ENCODE assay signal across 25 mouse cellular contexts in the genomic region with DNA sequence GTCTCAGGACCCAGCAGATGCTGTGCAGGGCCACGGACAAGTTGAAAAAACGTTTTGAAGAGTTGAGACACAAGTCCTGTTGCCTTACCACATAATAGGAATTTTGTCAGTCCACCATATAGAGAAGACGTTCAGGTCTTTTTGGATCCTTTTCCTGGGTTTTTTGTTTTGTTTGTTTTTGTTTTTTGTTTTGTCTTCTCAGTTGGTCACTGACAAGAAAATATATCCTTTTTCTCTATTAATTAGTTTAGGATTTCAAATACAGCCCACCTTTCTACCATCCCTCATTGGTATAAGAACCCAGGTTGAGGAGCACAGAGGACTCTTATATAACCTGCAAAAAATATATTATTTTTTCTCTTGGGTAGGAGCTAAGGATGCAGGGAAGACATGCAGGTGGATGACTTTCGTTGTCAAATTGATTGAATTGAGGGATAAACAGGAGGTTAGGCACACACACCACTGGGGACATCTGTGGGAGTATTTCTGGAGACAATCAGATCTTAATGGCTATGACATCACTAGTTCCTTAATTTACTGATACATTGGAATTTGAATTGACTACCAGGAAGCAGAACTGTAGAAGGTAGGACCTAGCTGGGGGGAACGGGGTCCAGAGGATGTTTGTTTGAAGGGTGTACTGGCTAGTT.
"Had no signal": no experiment of that assay in that cellular context is flagged by ENCODE, and none has a peak within 500 bp of the region (broad histone marks: within the 10 kb centered on the region; RNA-seq: fewer than 3 reads in every experiment).

No protein-coding gene starts in this region.

- H3K36me3 ChIP-seq: heart, embryonic 10.5 days; heart, embryonic 12.5 days; hindbrain, embryonic 10.5 days; hindbrain, embryonic 12.5 days; intestine, embryonic 15.5 days; limb, embryonic 10.5 days; limb, embryonic 12.5 days; liver, embryonic 13.5 days; liver, embryonic 15.5 days had no signal

- H3K9ac ChIP-seq: heart, embryonic 12.5 days; hindbrain, embryonic 12.5 days; hindbrain, embryonic 14.5 days; intestine, embryonic 15.5 days; limb, embryonic 12.5 days; liver, embryonic 13.5 days; liver, embryonic 15.5 days had no signal

- H3K27me3 ChIP-seq: heart, embryonic 12.5 days; intestine, embryonic 15.5 days; limb, embryonic 12.5 days; liver, embryonic 13.5 days; liver, embryonic 15.5 days had no signal

- H3K4me1 ChIP-seq: heart, embryonic 10.5 days; heart, embryonic 12.5 days; hindbrain, embryonic 12.5 days; intestine, embryonic 15.5 days; liver, embryonic 13.5 days; liver, embryonic 15.5 days had no signal

- DNase-seq: gastrocnemius, postnatal 14 days; gastrocnemius, postnatal 36 days; heart, postnatal 10 days; heart, postnatal 4 days; kidney, adult 18-20 months; kidney, adult 8-10 months; kidney, postnatal 14 days; kidney, postnatal 36 days; layer of hippocampus, adult 9-11 months; layer of hippocampus, postnatal 36 days; liver; liver, embryonic 13.5 days had no signal

- H3K27ac ChIP-seq: heart, embryonic 10.5 days; hindbrain, embryonic 10.5 days; hindbrain, embryonic 12.5 days; hindbrain, embryonic 14.5 days; intestine, embryonic 15.5 days; limb, embryonic 10.5 days; limb, embryonic 12.5 days; liver, embryonic 13.5 days; liver, embryonic 15.5 days had no signal

- H3K4me3 ChIP-seq: heart, embryonic 10.5 days; heart, embryonic 12.5 days; hindbrain, embryonic 10.5 days; hindbrain, embryonic 12.5 days; intestine, embryonic 15.5 days; limb, embryonic 10.5 days; limb, embryonic 12.5 days; liver, embryonic 13.5 days; liver, embryonic 15.5 days had no signal

- H3K4me2 ChIP-seq: heart, embryonic 12.5 days; hindbrain, embryonic 12.5 days; hindbrain, embryonic 14.5 days; intestine, embryonic 15.5 days; limb, embryonic 12.5 days; liver, embryonic 11.5 days; liver, embryonic 13.5 days; liver, embryonic 15.5 days had no signal

- H3K9me3 ChIP-seq: heart, embryonic 10.5 days; hindbrain, embryonic 10.5 days; hindbrain, embryonic 12.5 days; intestine, embryonic 15.5 days; limb, embryonic 10.5 days; limb, embryonic 12.5 days; liver, embryonic 13.5 days; liver, embryonic 15.5 days had no signal

- ATAC-seq: hindbrain, embryonic 16.5 days; inflammation-experienced regulatory T-cells, adult 6 months; intestine, embryonic 15.5 days; intestine, postnatal 0 days had no signal
